Mouse (Mus musculus) ES-E14 (cell line): Measurements from ENCODE around the gene Lrmda. TPM values are rescaled to one million over a fixed set of nuclear protein-coding genes. Genes with fewer than 3 reads are reported as not detected.

Source experiments
- DNase-seq: peaks from one replicate; pipeline ENCODE4 v3.0.0-alpha.2; 2013; ENCODE audit warnings: low read depth, low spot score
- H3K27ac ChIP-seq: 2 replicates; pipeline ENCODE4 v1.5.1; 2012; ENCODE audit warnings: low read depth, mild to moderate bottlenecking, low read length, moderate library complexity, mixed read lengths; ENCODE audit not compliant: poor library complexity, insufficient read depth, severe bottlenecking
- H3K36me3 ChIP-seq: 2 replicates; pipeline ENCODE4 v1.6.1; 2012; ENCODE audit warnings: mild to moderate bottlenecking, low read length, moderate library complexity, mixed read lengths; ENCODE audit not compliant: control insufficient read depth, poor library complexity, insufficient read depth, severe bottlenecking
- H3K4me1 ChIP-seq, 2 experiments: fragments of 150-350 bp in 1 of 2; sonication (generic) in 1 of 2; 2 replicates each; pipeline ENCODE4 v1.6.1; 2012; ENCODE audit warnings: low read length in 2 of 2, mild to moderate bottlenecking in 1 of 2, mixed read lengths in 1 of 2; ENCODE audit not compliant: control insufficient read depth in 2 of 2, insufficient read depth in 2 of 2, poor library complexity in 1 of 2
- H3K4me3 ChIP-seq, 2 experiments: fragments of 150-350 bp in 1 of 2; sonication (generic) in 1 of 2; 2 replicates each; pipeline ENCODE4 v1.5.1; 2012; ENCODE audit warnings: low read length in 2 of 2, low read depth in 1 of 2, mild to moderate bottlenecking in 1 of 2, mixed read lengths in 1 of 2; ENCODE audit not compliant: insufficient read depth in 1 of 2, poor library complexity in 1 of 2, severe bottlenecking in 1 of 2
- H3K9ac ChIP-seq: 2 replicates; pipeline ENCODE4 v1.6.1; 2012; ENCODE audit warnings: low read depth, mild to moderate bottlenecking, low read length, mixed read lengths; ENCODE audit not compliant: poor library complexity, insufficient read depth, severe bottlenecking
- H3K9me3 ChIP-seq: fragments of 150-350 bp; sonication (generic); 2 replicates; pipeline ENCODE4 v1.6.1; 2012; ENCODE audit warnings: low read depth, mild to moderate bottlenecking, low read length; ENCODE audit not compliant: control insufficient read depth, insufficient read depth
- CHD2 ChIP-seq: IDR thresholded peaks from 2 replicates; pipeline ENCODE4 v1.6.1; 2014; ENCODE audit warnings: mild to moderate bottlenecking, low read depth, low read length, inconsistent platforms
- HCFC1 ChIP-seq: IDR thresholded peaks from 2 replicates; pipeline ENCODE4 v1.6.1; 2012; ENCODE audit warnings: low read length, inconsistent platforms, borderline replicate concordance; ENCODE audit not compliant: insufficient read depth
- MAFK ChIP-seq: IDR thresholded peaks from 2 replicates; pipeline ENCODE4 v1.6.1; 2014; ENCODE audit warnings: mild to moderate bottlenecking, low read depth, low read length, inconsistent platforms; ENCODE audit not compliant: insufficient read depth
- ZC3H11A ChIP-seq: IDR thresholded peaks from 2 replicates; pipeline ENCODE4 v1.6.1; 2012; ENCODE audit warnings: low read depth, mild to moderate bottlenecking, inconsistent platforms, low read length, borderline replicate concordance
- ZNF384 ChIP-seq: IDR thresholded peaks from 2 replicates; pipeline ENCODE4 v1.6.1; 2012; ENCODE audit warnings: low read depth, low read length, inconsistent platforms
- in situ Hi-C, 2 experiments: fragments of 600-800 bp; cut with MboI; formaldehyde crosslinking; loops; one replicate each; pipeline ENCODE4 v1.15.1; 2025; ENCODE audit warnings: low sequenced_read_pairs in 2 of 2, inconsistent platforms in 1 of 2; ENCODE audit not compliant: unreplicated experiment in 2 of 2
- total RNA-seq: library from RNA; depleted of rRNA; stranded (reverse); fragments of 300-350 nt; gene quantifications from 2 replicates; pipeline ENCODE4 v1.2.3, GENCODE M21; 2012

Gene Lrmda
- total RNA-seq, 1 experiment, result 0.22 TPM

GRCm38 (mm10) chr14:22813389-22813788, 793.9 kb downstream of the Lrmda start:
- TF ChIP-seq ZC3H11A, result no peak
- TF ChIP-seq MAFK, result no peak
- no peak for TF ChIP-seq HCFC1
- TF ChIP-seq ZNF384, result no peak
- Histone ChIP-seq H3K36me3 (no peaks in the 10 kb centered on the region), H3K9me3 (no peaks in the 10 kb centered on the region), H3K27ac (no peak overlapping the region), H3K4me3 (no peak overlapping the region), H3K9ac (no peak overlapping the region), H3K4me1 (0 out of 4 replicates have a peak, but pooled peaks cover 0 to 2% of the 10 kb centered on the region in 2 experiments)
- no peak for DNase-seq
- in situ Hi-C loops, result loop anchor here in 1 of 2 experiments (25.0 kb wide), 1 partner anchor 826 kb away; the partner anchor contains the start of gene Zfp503

DNA sequence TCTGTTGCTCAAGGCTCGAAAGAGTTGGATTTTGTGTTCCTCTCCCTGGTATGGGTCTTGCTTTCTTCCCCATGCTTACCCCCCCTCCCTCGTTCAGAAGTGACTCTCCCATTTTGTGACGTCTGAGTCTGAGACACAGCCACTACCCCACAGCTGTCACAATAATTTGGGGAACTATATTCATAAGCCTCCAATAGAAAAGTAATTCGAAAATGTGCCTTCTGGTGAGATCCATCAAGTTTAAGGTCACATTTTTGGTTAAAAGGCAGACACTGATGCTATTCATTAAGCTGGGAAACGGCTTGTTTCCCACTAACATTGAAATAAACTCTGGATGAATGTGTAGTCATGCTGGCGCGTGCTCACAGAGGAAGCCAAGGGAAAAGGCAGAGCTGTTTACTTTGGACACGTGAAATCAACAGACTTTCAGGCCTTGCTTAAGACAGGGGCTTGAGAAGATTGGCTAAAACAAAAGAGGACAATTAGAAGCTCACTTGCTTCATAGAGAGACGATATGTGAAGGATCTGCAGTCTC, 795.4 kb downstream of the Lrmda start:
- H3K27ac ChIP-seq, result no peak overlapping the region
- no peak overlapping the region for H3K4me3 ChIP-seq
- TF ChIP-seq MAFK (no peak), ZC3H11A (no peak), HCFC1 (no peak), ZNF384 (no peak), CHD2 (no peak)
- no peaks in the 10 kb centered on the region for H3K4me1 ChIP-seq
- DNase-seq, result no peak
- no peaks in the 10 kb centered on the region for H3K9me3 ChIP-seq
- in situ Hi-C loops, result loop anchor here in 1 of 2 experiments (25.0 kb wide), 1 partner anchor 828 kb away; the partner anchor contains the start of gene Zfp503
- H3K36me3 ChIP-seq, result no peaks in the 10 kb centered on the region
- H3K9ac ChIP-seq, result no peak overlapping the region

- no peak for TF ChIP-seq ZNF384
- TF ChIP-seq CHD2, result no peak
- no peak for TF ChIP-seq HCFC1
- no peak for TF ChIP-seq ZC3H11A
- no peak for TF ChIP-seq MAFK
- Histone ChIP-seq H3K27ac (no peak overlapping the region), H3K9me3 (no peaks in the 10 kb centered on the region), H3K4me3 (no peak overlapping the region), H3K4me1 (no peaks in the 10 kb centered on the region), H3K36me3 (no peaks in the 10 kb centered on the region), H3K9ac (no peak overlapping the region)
- in situ Hi-C loops, result loop anchor here in 1 of 2 experiments (25.0 kb wide), 1 partner anchor 830 kb away; the partner anchor contains the start of gene Zfp503
- no peak for DNase-seq
Measured at GRCm38 (mm10) chr14:22817346-22818201, 798.1 kb downstream of the Lrmda start.

- Histone ChIP-seq H3K9me3 (no peaks in the 10 kb centered on the region), H3K27ac (no peak overlapping the region), H3K36me3 (no peaks in the 10 kb centered on the region), H3K9ac (no peak overlapping the region), H3K4me1 (no peaks in the 10 kb centered on the region), H3K4me3 (no peak overlapping the region)
- DNase-seq, result no peak
- in situ Hi-C loops, result loop anchor here in 1 of 2 experiments (25.0 kb wide), 1 partner anchor 831 kb away; the partner anchor contains the start of gene Zfp503
- TF ChIP-seq CHD2, result no peak
- TF ChIP-seq MAFK, result no peak
- TF ChIP-seq HCFC1, result no peak
- TF ChIP-seq ZNF384, result no peak
- no peak for TF ChIP-seq ZC3H11A
Measured at GRCm38 (mm10) chr14:22818202-22818530, 798.7 kb downstream of the Lrmda start.
